Mouse (Mus musculus) right cerebral cortex, postnatal 25 days (tissue): ENCODE measurements around the gene Epha6.
"Not testable (repeated sequence)": the region's sequence is repeated elsewhere in the genome, so short reads cannot be mapped to it uniquely, and the experiment has no call there.

ENCODE experiments used
- DNase-seq: peaks from one replicate; pipeline ENCODE4 v3.0.0; 2022

Epha6 gene

GRCm38 (mm10) chr16:59880073-59880472 is 725.3 kb downstream of the Epha6 start:
- no peak for DNase-seq

DNA sequence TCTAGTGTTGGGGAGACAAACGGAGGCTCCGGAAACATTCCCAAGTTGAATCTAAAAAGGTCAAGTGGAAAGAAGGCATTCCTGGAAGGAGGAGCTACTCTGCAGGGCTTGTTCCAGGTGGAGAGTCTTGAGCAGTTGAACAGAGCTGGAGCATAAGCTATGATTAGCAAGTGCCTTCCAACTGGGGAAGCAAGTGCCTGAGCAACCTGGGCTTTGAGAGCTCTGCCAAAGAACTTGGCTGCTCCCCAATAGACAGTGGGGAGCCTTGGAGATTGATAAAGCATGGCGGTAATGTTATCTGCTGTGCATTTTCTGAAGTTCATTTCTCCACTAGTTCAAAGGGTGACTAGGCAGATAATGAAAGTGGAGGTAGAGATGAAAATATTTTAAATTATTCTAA is 733.5 kb downstream of the Epha6 start:
- DNase-seq, result no peak

DNA sequence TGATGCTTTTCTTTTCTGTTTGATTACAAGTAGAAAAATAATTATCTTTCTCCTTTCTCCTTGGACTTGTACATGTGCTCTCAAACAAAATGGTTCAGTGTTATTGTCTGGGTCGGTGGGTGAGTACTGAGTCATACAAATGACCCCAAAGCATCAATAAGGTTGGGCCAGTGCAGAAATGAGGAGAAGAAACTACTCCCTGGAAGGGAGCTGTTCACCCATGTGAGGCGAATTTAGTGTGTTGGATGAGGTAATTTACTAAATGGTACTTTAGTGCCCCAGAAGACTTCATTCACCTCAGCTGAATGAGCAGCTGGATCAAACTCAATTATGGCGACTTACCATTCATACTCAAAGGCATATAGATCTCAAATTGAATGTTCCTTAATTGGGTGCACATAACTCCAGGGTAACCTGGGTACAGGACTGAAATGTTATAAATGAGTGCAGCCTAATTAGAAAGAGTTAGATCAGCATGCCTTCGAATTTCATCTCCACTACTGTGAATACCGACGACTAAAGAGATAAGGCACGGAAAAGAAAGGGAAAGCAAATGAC is 751.1 kb downstream of the Epha6 start:
- DNase-seq, result no peak

- no peak for DNase-seq
Observed at GRCm38 (mm10) chr16:59852689-59853088, 752.6 kb downstream of the Epha6 start.

DNA sequence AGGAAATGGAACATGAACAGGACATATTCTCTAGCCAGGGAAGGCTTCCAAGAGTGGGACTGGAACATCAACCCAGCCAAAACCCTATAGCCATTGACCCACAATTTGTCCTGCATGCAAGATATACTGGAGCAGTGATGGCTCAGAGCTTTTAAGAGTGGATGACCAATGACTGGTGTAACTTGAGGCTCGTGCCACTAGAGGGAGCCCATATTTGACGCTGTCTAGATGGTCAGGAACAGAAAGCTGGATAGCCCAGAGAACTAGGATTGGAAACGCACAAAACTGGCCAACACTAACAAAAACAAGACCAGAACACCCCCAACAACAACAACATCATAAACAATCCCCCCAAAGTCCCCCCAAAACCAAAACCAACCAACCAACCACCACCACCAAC is 758.8 kb downstream of the Epha6 start:
- no peak for DNase-seq

GRCm38 (mm10) chr16:59836778-59837177 is 768.6 kb downstream of the Epha6 start:
- no peak for DNase-seq

DNA sequence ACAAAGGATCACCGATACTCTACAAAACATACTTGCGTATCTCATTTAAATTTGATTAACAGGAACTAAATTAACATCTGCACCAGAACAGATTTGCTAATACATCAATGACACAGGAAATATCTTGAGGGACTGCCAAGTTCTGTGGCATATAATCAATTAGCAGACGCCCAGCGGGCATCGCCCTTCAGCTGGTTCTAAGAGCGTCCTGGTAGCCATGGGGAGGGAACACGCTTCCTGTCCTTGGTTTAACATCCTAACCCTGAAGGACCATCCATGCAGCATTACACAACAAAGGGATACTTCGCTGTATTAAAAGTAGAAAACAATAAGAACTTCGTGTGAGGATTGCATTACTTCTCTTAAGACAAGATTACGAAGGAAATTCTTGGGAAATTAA is 769.0 kb downstream of the Epha6 start:
- no peak for DNase-seq

GRCm38 (mm10) chr16:59832468-59832867 is 772.9 kb downstream of the Epha6 start:
- DNase-seq, result no peak

- no peak for DNase-seq
Observed at GRCm38 (mm10) chr16:59829655-59830054, 775.7 kb downstream of the Epha6 start.

GRCm38 (mm10) chr16:59799790-59800189 is 805.5 kb downstream of the Epha6 start:
- not testable (repeated sequence) for DNase-seq

- DNase-seq, result no peak
Observed at GRCm38 (mm10) chr16:59772297-59772696, 833.0 kb downstream of the Epha6 start.

GRCm38 (mm10) chr16:59770421-59770820 is 834.9 kb downstream of the Epha6 start:
- no peak for DNase-seq

- DNase-seq, result no peak
Observed at GRCm38 (mm10) chr16:59769936-59770335, 835.4 kb downstream of the Epha6 start.

DNA sequence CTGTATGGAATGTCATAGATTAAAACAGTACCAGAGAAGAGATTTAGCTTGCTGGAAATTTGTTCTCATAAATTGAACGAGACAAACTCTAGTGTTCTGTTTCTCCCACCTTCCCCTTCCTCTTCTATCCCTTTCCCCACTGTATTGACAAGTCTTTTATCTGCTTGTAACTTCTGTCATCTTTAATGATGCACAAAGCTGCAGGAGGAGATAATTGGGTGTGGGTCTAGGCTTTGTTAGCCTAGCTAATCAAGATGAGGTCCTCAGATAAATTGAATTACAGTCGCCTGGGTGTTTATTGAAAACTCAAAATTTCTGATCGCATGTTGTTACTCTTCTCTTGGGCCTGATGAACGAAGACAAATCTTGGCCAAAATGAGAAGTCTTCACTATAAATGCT is 844.5 kb downstream of the Epha6 start:
- no peak for DNase-seq

GRCm38 (mm10) chr16:59750905-59751304 is 854.4 kb downstream of the Epha6 start:
- DNase-seq, result no peak

DNA sequence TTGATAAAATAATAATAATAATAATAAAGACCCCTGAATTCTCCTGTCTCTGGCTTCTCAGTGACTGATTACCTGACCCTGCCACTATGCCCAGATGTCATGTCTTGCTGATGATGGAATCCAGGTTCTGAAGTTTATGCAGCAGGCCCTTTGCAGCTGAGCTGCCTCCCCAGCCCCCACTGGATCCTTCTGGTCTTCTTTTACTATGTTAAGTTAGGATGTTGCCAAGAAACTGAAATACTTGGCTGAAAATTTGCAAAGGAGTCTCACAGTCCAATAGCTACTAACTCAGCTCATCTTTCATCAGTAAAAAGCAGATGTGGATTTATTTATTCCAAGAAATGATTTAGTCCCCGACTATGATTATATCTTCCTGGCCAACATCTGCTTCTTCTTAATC is 861.7 kb downstream of the Epha6 start:
- no peak for DNase-seq

- no peak for DNase-seq
Observed at GRCm38 (mm10) chr16:59715524-59715923, 889.8 kb downstream of the Epha6 start.

DNA sequence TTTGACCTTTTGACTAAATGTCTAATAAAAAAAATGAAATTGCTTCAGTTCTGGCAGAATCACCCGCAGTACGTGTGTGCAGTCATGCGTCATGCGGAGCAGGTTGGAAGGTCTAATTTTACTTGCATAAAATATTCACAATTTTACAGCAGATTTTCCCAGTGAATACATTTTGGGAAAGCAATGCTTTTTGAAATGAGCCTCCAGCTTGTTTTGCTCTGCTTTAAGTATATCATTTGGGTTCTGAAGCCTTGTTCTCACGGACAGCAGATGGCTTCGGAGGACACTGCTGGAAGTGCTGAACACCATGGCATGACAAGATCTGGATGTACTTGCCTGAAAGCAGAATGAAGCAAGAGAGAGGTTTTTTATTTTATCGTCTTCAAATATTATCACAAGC is 912.1 kb downstream of the Epha6 start:
- DNase-seq, result peak; percentile 51

GRCm38 (mm10) chr16:59689120-59689519 is 916.2 kb downstream of the Epha6 start:
- DNase-seq, result no peak

DNA sequence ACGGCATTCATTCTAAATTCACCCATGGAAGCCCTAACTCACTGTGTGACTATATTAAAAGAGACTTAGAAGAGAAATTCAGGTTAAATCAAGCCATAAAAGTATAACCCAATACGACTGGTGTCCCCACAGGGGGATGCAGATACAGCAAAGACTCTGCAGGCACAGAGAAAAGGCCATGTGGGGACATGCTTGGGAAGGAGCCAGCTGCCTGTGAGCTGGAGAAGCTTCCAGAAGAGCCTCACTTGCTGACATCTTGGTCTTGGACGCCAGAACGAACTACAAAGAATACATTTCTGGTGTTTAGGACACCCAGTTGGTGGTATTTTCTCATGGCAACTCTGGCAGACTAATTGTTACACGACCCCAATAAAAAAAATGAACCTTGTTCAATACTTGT is 920.2 kb downstream of the Epha6 start:
- no peak for DNase-seq

GRCm38 (mm10) chr16:59683434-59683833 is 921.9 kb downstream of the Epha6 start:
- peak; percentile 68 for DNase-seq

- DNase-seq, result no peak
Observed at GRCm38 (mm10) chr16:59682216-59682891, 923.0 kb downstream of the Epha6 start.

GRCm38 (mm10) chr16:59666938-59667337 is 938.4 kb downstream of the Epha6 start:
- no peak for DNase-seq

DNA sequence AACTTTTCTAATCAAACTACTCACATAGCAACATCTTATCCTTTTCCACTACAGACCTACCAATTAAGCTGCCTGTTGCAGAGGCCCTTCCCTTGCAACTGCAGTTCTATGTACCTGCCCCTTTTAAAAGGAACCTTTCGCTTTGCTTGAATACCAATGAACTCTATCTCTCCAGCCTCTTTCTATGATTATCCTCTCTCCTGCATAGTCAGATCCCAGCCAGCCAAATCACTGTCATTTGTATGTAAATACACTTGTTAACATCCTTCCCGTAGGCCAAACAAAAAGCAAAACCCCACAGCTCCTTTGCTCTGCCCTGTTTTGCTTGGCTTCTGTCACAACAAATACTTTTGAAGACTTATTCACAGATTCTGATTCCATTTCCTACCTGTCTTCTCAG is 961.6 kb downstream of the Epha6 start:
- no peak for DNase-seq

GRCm38 (mm10) chr16:59639985-59640384 is 965.3 kb downstream of the Epha6 start:
- DNase-seq, result no peak
